Mouse (Mus musculus) olfactory bulb, adult 2 months (tissue): ENCODE measurements around the gene Sgk1.

Experiments used
- CTCF ChIP-seq: fragments of 200-500 bp; IDR thresholded peaks from 2 replicates; pipeline ENCODE4 v1.5.1; 2012; ENCODE audit warnings: low read depth, mild to moderate bottlenecking, low read length, moderate library complexity; ENCODE audit not compliant: insufficient read depth
- POLR2A ChIP-seq: fragments of 200-500 bp; IDR thresholded peaks from 2 replicates; pipeline ENCODE4 v1.6.1; 2012; ENCODE audit warnings: mild to moderate bottlenecking, low read depth, low read length, moderate library complexity; ENCODE audit not compliant: insufficient read depth

DNA sequence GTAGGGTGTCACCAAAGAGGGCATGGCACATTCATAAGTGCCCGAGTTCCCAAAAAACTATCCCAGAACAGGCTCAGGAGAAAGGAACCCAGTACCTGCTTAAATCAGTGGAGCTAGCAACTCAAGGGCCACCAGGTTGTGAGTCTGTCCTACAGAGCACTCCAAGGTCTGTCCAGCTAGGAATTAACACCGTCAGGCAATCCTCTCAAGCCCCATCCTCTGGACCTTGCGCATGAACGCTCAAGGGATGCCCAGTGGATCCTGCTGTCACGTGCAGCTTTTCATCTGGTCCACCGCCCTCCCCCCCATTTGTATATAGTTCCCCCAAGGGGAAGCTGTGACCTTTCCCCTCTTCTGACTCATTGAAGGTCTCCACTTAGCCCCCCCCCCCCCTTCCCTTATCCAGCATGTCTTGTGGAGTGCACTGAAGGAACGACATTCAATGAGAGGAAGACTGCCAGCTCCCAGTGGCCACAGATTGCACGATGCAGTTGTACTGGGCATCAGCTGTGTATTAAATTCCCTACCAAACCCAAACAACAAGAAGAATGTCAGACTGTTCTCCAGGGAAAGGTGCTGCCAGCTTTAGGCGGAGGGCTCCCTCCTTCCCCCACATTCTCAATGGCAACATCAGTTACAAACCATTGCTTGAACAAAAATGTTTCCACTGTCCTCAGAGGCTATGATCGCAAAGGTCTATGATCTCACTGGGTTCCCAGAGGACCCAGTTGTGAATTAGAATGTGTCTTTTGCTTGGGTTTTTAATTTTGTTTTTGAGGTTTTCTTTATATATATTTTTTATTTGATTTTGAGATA lies 118.7 kb downstream of the Sgk1 start:
- TF ChIP-seq POLR2A: no peak
- TF ChIP-seq CTCF: no peak
